Mouse (Mus musculus) liver, postnatal 0 days (tissue): ENCODE measurements around the gene Ndufab1. TPM values are rescaled to one million over a fixed set of nuclear protein-coding genes. Genes with fewer than 3 reads are reported as not detected.
A peak's percentile ranks its signal among the peaks of the same experiment; 100 is the strongest.

ENCODE experiments used
- ATAC-seq: fragments of 200-750 bp; cut with Nextera tagmentation; 2 replicates; pipeline ENCODE4 v1.8.0; 2017; ENCODE audit warnings: mild to moderate bottlenecking, moderate library complexity
- DNase-seq: peaks from one replicate; pipeline ENCODE4 v3.0.0-alpha.2; 2016
- H3K27ac ChIP-seq: fragments of 300-500 bp; sonication (generic); 2 replicates; pipeline ENCODE4 v1.5.1; 2014; ENCODE audit warnings: antibody characterized with exemption, moderate library complexity, mild to moderate bottlenecking, low read depth
- H3K27me3 ChIP-seq: fragments of 300-500 bp; sonication (generic); 2 replicates; pipeline ENCODE4 v1.6.1; 2014; ENCODE audit warnings: low read length, control low read depth, mixed read lengths; ENCODE audit not compliant: insufficient read depth
- H3K36me3 ChIP-seq: fragments of 300-500 bp; sonication (generic); replicated peaks from 2 replicates; pipeline ENCODE4 v1.6.1; 2014; ENCODE audit warnings: mild to moderate bottlenecking, control low read depth, low read length, moderate library complexity, mixed read lengths; ENCODE audit not compliant: insufficient read depth
- H3K4me1 ChIP-seq: fragments of 300-500 bp; sonication (generic); 2 replicates; pipeline ENCODE4 v1.6.1; 2014; ENCODE audit warnings: antibody characterized with exemption, mild to moderate bottlenecking, control low read depth; ENCODE audit not compliant: insufficient read depth
- H3K4me2 ChIP-seq: fragments of 300-500 bp; sonication (generic); 2 replicates; pipeline ENCODE4 v1.6.1; 2014; ENCODE audit warnings: low read depth, mild to moderate bottlenecking, low read length, moderate library complexity, mixed read lengths
- H3K4me3 ChIP-seq: fragments of 300-500 bp; sonication (generic); 2 replicates; pipeline ENCODE4 v1.5.1; 2014; ENCODE audit warnings: low read depth, low read length
- H3K9ac ChIP-seq: fragments of 300-500 bp; sonication (generic); replicated peaks from 2 replicates; pipeline ENCODE4 v1.6.1; 2014; ENCODE audit warnings: mild to moderate bottlenecking, moderate library complexity
- H3K9me3 ChIP-seq: fragments of 300-500 bp; sonication (generic); 2 replicates; pipeline ENCODE4 v1.6.1; 2016; ENCODE audit warnings: mild to moderate bottlenecking, control low read depth, low read length, mixed read lengths
- CTCF ChIP-seq: sonication (generic); IDR thresholded peaks from 2 replicates; pipeline ENCODE4 v1.5.1; 2016; ENCODE audit warnings: antibody characterized with exemption, low read depth
- EP300 ChIP-seq: IDR thresholded peaks from 2 replicates; pipeline ENCODE4 v1.6.1; 2016; ENCODE audit warnings: antibody characterized with exemption, low read depth, mild to moderate bottlenecking
- WGBS: fragments of 180-500 bp; shearing (Covaris S2); extraction: QIAGEN DNeasy Blood & Tissue Kit; methylation state at CpG from one replicate; pipeline ENCODE4 v1.1.7; 2014; ENCODE audit not compliant: insufficient replicate concordance; 5-methylcytosine and 5-hydroxymethylcytosine counted together
- polyA plus RNA-seq: library from polyadenylated mRNA; unstranded; fragments of >200 nt; fragmentation: Nextera tagmentation; extraction: Ambion mirVana; gene quantifications from 2 replicates; pipeline ENCODE4 v1.2.1, GENCODE M21; 2015

Ndufab1 gene
- polyA plus RNA-seq, result 554 and 564 TPM in 2 replicates

GRCm38 (mm10) chr7:122101747-122102244 is at the start of gene Ndufab1:
Gene Ndufab1 (minus strand): TSS chr7:122101886.
- peak; percentile 82 for TF ChIP-seq CTCF
- no peak for TF ChIP-seq EP300
- H3K36me3 ChIP-seq, result peaks cover 12% of the 10 kb centered on the region
- H3K4me1 ChIP-seq, result peaks cover 9% of the 10 kb centered on the region
- peak within 1 kb of the TSS; percentile 80 for H3K4me2 ChIP-seq
- peak; percentile 89 for DNase-seq
- no peaks in the 10 kb centered on the region for H3K27me3 ChIP-seq
- H3K9me3 ChIP-seq, result no peaks in the 10 kb centered on the region
- peak; percentile 100 for ATAC-seq
- under 1% methylated on average over 28 of the region's 43 CpGs for WGBS
- H3K9ac ChIP-seq, result peak within 1 kb of the TSS; percentile 90
- H3K4me3 ChIP-seq, result peak within 1 kb of the TSS; percentile 85
- H3K27ac ChIP-seq, result peak within 1 kb of the TSS; percentile 72

- Histone ChIP-seq H3K4me3 (no peak overlapping the region), H3K9me3 (no peaks in the 10 kb centered on the region), H3K36me3 (peaks cover 75% of the 10 kb centered on the region), H3K4me1 (no peaks in the 10 kb centered on the region), H3K27ac (no peak overlapping the region), H3K9ac (no peak overlapping the region), H3K27me3 (no peaks in the 10 kb centered on the region), H3K4me2 (no peak overlapping the region)
- DNase-seq (no peak), ATAC-seq (no peak)
- TF ChIP-seq EP300 (no peak), CTCF (no peak)
Observed at GRCm38 (mm10) chr7:122140991-122141390, 39.3 kb upstream of the Ndufab1 start.

- no peaks in the 10 kb centered on the region for H3K27me3 ChIP-seq
- 72% methylated on average over 5 of the region's 5 CpGs for WGBS
- H3K27ac ChIP-seq, result no peak overlapping the region
- H3K4me2 ChIP-seq, result no peak overlapping the region
- no peak overlapping the region for H3K4me3 ChIP-seq
- no peak for DNase-seq
- no peak overlapping the region for H3K9ac ChIP-seq
- H3K36me3 ChIP-seq, result peaks cover 64% of the 10 kb centered on the region
- H3K9me3 ChIP-seq, result no peaks in the 10 kb centered on the region
- H3K4me1 ChIP-seq, result peaks cover 4% of the 10 kb centered on the region
- no peak for ATAC-seq
- TF ChIP-seq CTCF (no peak), EP300 (no peak)
Observed at GRCm38 (mm10) chr7:122138190-122138589, 36.5 kb upstream of the Ndufab1 start.

DNA sequence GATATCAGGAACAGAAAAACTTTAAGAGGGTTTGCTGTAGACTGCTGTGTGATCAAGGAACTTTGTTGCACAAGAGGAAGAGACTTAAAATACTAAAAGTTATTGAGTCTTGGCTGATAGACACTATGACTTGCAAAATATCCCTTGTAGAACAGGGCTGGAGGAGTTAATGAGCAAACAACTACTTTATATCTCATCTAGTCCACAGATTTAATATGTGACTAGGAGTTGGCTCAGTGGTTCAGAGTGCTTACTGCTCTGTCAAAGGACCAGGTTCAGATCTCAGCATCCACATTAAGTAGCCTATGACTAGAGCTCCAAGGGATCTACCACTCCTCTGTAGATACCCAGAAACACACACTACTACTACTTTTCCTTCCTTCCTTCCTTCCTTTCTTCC is 35.4 kb upstream of the Ndufab1 start:
- Histone ChIP-seq H3K9ac (no peak overlapping the region), H3K36me3 (peaks cover 56% of the 10 kb centered on the region), H3K27me3 (no peaks in the 10 kb centered on the region), H3K27ac (no peak overlapping the region), H3K9me3 (no peaks in the 10 kb centered on the region), H3K4me1 (peaks cover 4% of the 10 kb centered on the region), H3K4me3 (no peak overlapping the region), H3K4me2 (no peak overlapping the region)
- ATAC-seq (no peak), DNase-seq (no peak)
- TF ChIP-seq CTCF (no peak), EP300 (no peak)

- no peak overlapping the region for H3K4me3 ChIP-seq
- H3K9me3 ChIP-seq, result no peaks in the 10 kb centered on the region
- no peak overlapping the region for H3K4me2 ChIP-seq
- TF ChIP-seq EP300, result no peak
- TF ChIP-seq CTCF, result peak; percentile 64
- no peak for ATAC-seq
- peaks cover 41% of the 10 kb centered on the region for H3K36me3 ChIP-seq
- H3K27ac ChIP-seq, result no peak overlapping the region
- 73% methylated on average over 10 of the region's 10 CpGs for WGBS
- DNase-seq, result peak; percentile 51
- H3K9ac ChIP-seq, result no peak overlapping the region
- no peaks in the 10 kb centered on the region for H3K27me3 ChIP-seq
- H3K4me1 ChIP-seq, result peaks cover 7% of the 10 kb centered on the region
Observed at GRCm38 (mm10) chr7:122135070-122135469, 33.4 kb upstream of the Ndufab1 start.

GRCm38 (mm10) chr7:122133338-122133625 is 31.6 kb upstream of the Ndufab1 start:
- DNase-seq (no peak), ATAC-seq (no peak; the same call in none of the 2 replicates)
- peak overlapping the region; percentile 84 for H3K9ac ChIP-seq
- peak overlapping the region; percentile 76 for H3K4me2 ChIP-seq
- peaks cover 30% of the 10 kb centered on the region for H3K36me3 ChIP-seq
- TF ChIP-seq EP300 (no peak), CTCF (no peak)
- H3K27ac ChIP-seq, result peak overlapping the region; percentile 75
- WGBS, result 11% methylated on average over 8 of the region's 8 CpGs
- no peaks in the 10 kb centered on the region for H3K27me3 ChIP-seq
- no peaks in the 10 kb centered on the region for H3K9me3 ChIP-seq
- peaks cover 7% of the 10 kb centered on the region for H3K4me1 ChIP-seq
- H3K4me3 ChIP-seq, result peak overlapping the region; percentile 75
